Mouse (Mus musculus) urinary bladder, adult 18-20 months (tissue): ENCODE measurements around the gene Fam71f2.

Experiments used
- DNase-seq, 2 experiments: peaks; one replicate each; pipeline ENCODE4 v3.0.0; 2022; ENCODE audit warnings: low spot score in 2 of 2, mixed read lengths in 2 of 2

Gene Fam71f2

DNA sequence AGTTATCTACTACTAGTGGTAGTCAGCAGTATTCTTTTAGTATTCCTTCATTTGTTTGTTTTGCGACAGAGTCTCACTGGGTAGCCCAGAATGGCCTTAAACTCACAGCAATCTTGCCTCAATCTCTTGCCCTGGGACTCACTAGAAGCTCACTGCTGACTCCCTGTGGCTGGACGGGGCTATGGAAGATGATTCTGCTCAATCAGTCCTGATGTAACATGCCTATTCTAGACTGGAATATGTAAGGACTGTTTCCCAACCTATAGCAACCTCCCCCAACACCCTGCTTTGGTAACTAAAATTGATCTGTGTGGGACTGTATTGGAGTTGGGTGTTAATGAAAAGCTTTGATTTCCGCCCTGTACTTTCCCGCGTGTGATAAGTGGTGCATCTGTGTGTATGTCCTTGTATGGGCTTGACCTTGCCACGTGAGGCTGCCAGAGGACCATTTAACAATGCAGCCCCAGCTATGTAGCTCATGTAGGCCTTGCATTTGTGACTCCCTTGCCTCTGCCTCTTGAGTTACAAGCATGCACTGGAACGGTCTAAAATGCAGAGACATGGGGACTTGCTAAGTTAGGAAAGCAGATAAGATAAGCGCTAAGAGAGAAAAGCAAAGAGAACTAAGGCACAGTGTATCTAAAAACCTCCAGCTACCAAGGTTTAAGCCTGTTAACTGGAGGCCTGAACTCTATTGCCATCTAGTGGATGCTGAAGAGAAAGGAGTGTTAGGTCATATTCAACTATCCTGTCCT, 703 bp upstream of the Fam71f2 start:
- peak; percentile 30 to 34 for DNase-seq

DNA sequence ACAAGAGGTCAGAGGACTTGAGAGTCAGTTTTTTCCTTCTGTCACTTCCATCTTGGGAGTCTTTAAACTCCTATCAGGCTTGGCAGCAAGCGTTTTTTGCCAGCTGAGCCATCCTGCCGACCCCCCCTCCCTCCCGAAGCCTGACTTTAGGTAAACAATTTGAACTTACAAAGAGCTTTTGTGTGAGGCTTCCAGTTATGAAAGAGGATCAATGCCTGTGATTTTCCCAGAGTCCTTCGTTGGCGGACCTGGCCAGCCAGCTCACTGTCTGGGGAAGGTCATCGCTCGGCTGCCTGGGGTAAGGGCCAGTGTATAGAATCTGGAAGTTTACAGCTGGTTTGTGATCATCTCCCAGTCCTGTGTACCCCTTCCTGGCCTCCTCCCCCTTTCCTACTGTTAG, 1.3 kb downstream of the Fam71f2 start:
- no peak for DNase-seq

DNA sequence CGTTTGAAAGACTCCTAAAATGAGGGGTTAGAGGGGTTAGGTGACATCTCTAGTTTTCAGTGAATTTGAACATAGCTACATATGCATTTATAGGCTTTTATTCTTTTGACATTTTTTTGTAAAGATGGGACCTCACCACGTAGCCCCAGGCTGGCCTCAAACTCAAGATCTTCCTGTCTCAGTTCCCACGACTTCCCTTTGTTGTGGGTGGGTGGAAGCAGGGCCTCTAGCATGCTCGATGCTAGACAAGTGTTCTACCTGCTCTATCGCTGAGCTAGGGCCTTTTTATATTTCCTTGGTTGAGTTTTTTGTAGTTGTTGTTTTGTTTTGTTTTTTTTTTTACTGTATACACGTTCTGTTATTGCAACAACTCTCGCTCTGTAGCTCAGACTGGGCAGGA, 7.5 kb downstream of the Fam71f2 start:
- no peak for DNase-seq

DNA sequence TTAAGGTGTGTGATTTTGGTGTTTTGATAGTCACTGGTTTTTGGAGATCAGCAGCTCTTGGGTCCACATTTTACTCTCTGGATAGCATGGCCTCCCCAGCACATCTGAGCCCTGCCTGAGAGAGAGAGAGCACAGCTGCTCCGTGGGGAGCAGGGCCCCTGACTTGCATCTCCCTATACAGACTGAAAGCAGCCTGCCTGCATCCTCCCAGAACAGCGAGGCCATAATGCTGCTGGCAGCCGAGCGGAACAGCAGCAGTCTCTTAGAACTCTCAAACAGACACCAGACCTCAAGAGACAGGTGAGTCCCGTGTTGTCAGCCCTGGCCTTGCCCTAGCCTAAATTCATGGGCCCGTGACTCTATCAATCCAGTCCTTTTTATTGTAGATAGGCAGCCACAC, 8.1 kb downstream of the Fam71f2 start:
- no peak for DNase-seq

DNA sequence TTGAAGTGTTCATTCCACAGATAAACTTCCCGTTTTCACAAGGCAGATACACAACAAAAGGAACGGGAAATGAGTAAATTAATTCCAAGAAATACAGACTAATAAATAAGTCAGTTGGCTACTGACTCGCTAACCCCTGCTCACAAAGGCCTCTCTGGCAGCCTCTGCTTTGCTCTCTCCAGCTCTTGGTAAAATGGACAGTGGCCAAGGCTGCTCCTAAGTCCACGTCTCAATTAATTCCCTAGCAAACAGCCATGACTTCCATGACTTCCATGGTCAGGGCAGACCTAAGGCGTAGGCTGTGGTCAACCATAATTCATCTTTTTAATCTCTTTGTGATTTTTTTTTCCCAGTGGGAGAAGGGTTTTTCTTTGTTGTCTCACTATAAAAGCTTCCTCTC, 8.6 kb downstream of the Fam71f2 start:
- DNase-seq, result no peak

DNA sequence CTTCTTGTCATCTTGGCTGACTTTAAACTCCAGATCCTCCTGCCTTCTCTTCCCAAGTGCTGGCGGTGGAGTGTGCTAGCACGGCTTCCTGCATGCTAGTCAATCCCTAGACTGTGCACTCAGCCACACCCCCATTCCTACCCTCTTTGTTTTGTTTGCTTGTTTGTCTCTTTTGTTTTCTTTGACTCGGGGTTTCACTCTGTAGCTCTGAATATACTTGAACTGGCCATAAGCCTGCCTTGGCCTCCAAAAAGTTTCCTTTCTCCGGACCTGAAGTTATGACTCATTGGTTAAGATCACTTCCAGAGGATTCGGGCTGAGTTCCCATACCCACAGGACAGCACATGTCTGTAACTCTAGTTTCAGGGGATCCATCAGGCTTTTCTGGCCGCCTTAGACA, 9.3 kb downstream of the Fam71f2 start:
- DNase-seq, result no peak

DNA sequence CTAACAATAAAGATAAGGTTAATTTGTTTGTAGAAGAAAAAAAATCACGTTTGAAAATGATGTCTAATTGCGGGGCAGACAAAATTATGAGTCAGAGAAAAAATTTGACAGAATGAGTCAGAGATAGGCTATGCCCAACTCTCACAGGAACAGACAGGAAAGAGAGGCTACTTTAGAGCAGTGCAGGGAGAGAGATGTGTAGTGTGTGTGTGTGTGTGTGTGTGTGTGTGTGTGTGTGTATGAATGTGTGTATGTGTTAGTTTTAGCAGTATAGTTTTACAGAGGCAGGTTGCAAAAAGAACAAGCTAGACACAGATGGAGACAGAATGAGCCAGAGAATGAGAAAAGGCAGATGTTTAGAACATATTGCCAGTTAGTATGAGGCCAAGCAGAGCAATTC, 19.7 kb downstream of the Fam71f2 start:
- DNase-seq, result no peak

DNA sequence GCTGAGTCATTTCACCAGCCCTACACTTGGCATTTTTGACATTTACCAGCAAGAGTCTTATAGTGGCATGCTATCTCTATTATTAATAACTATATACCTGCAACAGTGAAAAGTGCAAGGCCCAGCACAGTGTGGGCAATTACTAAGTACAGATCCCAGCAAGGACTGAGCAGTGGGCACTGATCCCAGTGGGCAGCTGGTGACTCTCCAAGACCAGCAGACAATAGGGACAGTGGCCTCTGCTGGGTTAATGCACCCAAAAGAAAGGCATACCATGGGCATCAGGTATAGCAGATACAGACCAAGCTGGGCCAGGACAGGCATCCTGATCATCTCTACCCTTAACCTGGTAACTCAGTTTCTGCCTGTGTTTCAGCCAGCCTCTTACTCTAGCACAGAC, 23.9 kb downstream of the Fam71f2 start:
- no peak for DNase-seq

DNA sequence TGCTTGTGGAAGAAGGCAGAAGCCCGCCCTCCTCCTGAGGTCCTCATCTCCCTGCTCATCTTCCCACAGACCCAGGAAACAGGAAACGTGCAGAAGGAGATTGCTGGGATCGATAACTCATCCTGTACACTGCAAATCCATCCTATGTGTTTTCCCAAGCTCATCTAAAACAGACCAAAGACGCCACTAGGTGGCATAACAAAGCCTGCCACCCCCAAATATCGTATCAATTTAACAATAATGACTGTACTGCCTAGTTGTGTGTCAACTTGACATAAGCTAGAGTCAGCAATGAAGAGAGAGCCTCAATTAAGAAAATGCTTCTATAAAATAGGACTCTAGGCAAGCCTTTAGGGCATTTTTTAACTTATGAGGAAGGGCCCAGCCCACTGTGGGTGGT, 24.3 kb downstream of the Fam71f2 start:
- DNase-seq, result no peak

DNA sequence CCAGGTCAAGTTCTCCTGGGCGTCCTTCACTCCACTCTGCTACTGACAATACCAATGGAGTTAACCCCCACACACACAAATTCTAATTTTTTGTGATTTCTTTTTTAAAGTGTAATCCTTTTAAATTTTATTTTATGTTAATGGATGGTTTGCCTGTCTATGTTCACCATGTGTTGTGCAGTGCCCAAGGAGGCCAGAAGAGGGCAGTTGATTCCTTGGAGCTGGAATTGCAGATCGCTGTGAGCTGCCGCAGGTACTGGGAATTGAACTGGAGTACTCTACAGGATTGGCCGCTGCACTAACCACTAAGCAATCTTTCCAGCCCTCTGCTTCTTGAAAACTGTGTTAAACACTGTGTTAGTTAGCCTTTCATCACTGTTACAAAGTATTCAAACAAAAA, 26.1 kb downstream of the Fam71f2 start:
- DNase-seq, result no peak

DNA sequence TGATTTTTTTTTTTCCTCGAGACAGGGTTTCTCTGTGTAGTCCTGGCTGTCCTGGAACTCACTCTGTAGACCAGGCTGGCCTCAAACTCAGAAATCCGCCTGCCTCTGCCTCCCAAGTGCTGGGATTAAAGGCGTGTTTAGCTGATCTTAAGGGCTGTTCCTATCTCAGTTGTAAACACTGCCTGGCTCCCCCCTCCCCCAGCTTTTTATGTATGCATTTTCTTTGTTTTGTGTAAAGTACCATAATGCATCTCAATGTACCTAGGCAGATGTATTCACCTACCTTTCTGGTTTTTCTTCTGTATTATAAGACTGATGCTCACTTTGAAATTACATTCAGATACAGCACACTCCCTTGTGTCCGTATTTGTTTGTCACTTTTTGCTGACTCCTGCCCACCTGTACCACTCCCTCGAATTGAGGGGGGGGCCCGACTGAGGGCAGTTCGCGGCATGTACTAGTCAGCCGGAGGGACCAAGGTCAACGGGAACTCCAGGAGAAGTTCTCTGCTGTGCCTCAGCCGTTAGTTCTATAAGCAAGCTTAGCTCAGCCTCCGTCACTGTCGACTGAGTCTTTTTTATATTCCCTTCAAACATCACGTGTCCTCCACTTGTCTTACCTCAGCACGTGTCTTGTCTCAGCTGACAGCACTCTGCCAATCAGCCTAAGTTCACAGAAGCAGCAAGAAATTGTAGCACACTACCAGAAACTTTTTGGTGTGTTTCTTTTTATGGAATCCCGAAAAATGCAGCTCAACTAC, 29.6 kb downstream of the Fam71f2 start:
- DNase-seq, result no peak

DNA sequence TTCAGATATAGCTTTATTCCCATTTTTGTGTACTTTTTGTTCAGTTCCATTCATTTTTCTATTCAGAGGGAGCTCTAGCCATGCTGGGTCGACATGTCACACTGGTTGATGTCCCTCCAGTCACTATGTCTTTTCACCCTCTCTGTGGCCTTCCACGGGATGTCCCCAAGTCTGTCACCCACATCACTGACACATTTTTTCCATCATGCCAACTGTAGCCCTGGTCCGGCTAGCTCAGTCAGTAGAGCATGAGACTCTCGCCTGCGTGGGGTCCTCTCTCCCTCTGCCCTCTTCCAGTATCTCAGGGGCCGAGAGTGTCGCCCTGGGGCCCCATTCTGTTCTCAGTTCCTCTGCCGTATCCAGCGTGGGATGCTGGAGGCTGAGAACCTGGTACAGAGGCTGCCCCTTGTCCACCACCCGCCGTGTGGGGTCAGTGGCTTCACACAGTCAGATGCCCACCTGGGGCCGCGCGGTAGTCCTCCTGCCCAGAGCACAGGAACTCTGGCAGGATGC, 34.4 kb downstream of the Fam71f2 start:
- DNase-seq, result no peak

DNA sequence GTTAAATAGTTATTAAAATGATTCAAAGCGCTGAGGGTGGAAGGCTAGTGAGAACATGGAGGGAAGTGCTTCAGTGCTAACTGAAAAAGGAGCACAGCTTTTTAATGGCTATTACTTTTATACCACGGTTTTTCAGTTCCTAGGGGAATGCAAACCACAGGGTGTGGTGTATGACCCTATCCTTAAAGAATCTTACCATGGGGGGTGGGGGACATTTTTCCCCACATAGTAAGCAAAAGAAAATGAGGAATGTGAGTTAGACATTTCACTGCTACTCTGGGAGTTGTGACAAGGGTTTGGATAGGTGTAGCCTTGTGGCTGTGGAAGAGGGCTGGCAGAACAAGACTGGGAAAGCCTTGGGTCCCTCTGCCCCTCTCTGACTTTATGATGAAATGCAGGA, 37.9 kb downstream of the Fam71f2 start:
- DNase-seq, result no peak

DNA sequence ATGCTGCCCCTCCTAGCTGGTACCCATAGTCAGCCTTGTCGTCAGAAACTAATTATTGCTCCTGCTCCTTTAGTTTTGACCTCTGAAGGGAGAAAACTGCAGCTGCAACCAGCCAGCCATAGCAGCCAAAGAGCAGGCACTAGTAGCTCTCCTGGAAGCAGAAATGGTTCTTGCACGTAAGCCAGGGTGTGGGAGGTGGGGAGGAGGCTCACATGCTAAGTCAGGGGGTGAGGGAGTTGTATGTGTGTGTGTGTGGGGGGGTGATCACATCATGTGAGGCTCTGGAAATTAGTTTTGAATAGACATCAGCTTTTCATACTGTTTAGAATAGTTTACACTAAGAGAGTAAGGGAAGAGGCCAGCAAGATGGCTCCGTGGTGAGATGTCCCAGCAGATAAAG, 38.5 kb downstream of the Fam71f2 start:
- no peak for DNase-seq

DNA sequence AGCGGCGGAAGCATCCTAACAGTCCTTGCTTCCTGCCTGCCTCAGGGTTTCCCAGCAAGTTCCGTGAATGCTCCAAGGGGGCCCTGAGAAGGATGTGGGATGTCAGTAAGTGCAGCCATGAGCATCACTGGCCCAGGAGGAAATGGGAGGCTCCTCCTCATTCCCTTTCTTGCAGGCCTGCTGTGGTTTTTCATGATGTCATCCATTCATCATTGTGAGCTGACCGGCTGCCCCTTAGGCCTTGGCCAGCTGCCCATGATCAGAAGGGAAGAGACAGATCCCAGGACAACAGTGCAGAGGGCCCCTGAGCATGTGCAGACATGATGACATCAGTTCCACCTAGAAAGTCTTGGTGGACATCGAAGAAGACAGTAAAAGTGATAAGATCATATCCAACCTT, 39.5 kb downstream of the Fam71f2 start, which contains the start of gene Fam71f1:
TSS of gene Fam71f1 (plus strand) at position 262 of the 400 bp plus-strand sequence.
- no peak for DNase-seq

DNA sequence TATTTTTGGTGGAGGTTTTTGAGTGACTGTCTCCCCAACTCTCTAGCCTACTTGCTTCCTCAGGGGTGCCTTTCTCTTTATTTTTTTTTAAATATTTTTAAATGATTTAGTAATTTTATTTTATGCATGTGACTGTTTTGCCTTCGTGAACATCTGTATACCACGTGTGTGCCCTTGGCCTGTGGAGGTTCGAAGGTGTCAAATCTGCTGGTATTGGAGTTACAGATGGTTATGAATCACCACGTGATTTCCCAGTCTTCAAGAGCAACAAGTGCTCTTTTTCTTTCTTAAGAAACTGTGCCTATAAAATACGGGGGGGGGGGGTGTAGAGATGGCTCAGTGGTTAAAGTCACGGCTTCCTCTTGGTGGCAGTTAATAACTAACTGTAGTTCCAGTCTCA, 42.2 kb downstream of the Fam71f2 start:
- no peak for DNase-seq

DNA sequence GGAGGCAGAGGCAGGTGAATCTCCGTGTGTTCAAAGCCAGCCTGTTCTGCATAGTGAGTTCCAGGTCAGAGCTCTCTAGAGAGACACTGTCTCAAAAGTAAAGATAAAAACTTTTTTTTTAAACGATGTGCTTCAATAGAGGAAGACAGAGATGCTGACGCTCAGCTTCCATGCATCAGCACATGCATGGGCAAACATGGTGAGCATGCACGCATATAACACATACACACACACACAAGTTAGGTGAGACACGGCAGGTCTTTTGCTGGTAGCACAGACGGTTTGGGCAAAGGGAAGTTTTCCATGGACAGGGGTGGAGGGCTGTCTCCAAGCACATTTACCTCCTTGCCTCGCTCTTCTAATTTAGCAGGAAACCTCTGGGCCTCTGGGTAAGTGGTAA, 42.8 kb downstream of the Fam71f2 start:
- DNase-seq, result no peak

DNA sequence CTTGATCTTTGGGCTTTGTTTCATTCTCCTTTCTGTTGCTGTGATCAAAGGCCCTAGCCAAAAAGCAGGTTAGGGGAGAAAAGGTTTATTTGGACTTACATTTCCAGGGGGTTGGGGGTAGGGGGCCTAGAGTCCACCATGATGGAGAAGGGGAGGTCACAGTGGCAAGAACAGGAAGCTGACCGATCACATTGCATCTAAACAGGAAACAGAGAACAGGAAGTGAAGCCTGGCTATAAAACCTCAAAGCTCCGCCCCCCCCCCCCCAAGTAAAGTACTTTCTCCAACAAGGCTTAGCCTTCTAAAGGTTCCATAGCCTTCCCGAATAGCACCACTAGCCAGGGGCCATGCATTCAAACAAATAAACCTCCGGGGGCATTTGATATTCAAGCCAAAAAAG, 43.3 kb downstream of the Fam71f2 start:
- no peak for DNase-seq

DNA sequence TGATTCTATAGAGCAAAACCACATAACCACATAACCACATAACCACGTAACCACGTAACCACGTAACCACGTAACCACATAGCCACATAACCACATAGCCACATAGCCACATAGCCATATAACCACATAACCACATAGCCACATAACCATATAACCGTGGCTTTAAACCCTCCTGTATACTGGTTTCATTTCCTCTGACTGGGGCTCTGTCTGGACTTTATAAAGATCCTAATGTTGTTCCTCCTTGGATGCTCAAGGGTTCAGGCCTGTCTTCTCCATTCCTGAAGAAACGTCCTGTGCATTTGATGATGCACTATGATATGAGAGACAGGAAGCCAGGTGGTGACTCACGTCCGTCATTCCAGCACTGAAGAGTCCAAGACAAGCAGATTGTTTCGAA, 47.6 kb downstream of the Fam71f2 start:
- DNase-seq, result no peak

DNA sequence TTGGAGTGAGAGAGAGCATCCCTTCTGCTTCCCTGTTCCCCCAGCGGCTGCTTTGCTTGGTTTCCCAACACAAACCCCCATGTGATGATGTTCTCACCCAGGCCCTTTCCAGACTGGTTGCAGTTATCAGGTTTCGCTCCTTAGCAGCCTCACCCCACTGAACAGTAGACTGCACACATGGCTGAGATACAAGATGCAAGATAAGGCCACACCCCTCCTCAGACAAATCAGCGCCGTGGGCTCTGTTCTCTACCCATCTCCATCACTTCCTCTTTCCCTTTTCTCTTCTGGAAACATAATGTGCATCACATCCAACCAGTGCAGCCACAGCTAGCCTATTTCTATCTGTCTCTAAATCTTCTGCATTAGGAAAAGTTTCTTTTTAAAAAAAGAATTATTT, 50.1 kb downstream of the Fam71f2 start:
- no peak for DNase-seq
